Mouse (Mus musculus): Measurements from ENCODE around the gene Hapln3. TPM values are rescaled to one million over a fixed set of nuclear protein-coding genes. Genes with fewer than 3 reads are reported as not detected.

Hapln3 gene
- total RNA-seq (2023): not detected

DNA sequence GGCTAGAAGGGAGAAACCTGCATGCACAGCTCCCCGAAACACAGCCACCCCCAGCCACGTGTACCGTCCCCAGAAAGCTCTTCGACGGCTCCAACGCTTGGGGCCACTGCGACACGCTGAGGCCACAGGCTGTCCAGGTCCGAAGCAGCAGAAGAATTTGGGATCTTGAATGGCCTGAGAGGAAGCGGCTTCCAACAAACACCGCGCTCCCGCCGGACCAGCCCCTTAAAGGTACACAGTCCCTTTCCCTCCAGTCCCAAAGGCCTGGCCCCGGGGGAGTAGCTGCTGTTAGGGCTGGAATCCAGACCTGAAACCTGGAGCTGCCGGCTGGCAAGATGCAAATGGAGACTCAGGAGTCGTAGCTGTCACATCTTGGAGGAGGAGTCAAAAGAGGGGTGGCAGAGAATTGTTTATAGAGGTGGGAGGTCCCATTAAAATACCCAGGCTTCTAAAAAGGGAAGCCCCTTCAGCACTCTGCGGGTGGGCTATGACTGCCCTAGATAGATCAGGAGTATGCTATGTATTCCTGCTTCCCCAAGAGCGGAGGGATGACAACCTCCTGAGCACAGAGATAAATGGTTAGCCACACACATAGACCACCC is at the start of gene Hapln3:
TSS of gene Hapln3 (minus strand) at position 176 of the 602 bp plus-strand sequence.

GRCm38 (mm10) chr7:79148711-79149266 is 18.0 kb upstream of the Hapln3 start, which contains the start of gene Mfge8:
Gene Mfge8 (minus strand): TSS chr7:79149060.

Other genes starting within 250 kb of the Hapln3 start
- 28.1 TPM for gene Aen, start 235.2 kb downstream of the Hapln3 start, total RNA-seq (2023)
- gene Isg20, start 217.6 kb downstream of the Hapln3 start, total RNA-seq (2023): 19.1 TPM
- not detected for gene Acan, start 77.5 kb downstream of the Hapln3 start, total RNA-seq (2023)
- gene Mfge8, start 18.0 kb upstream of the Hapln3 start, total RNA-seq (2023): 31.6 TPM
- gene Abhd2, start 142.2 kb upstream of the Hapln3 start, total RNA-seq (2023): 116 TPM